Mouse (Mus musculus) megakaryocyte, embryonic 14.5 days (primary cell): Measurements from ENCODE around the gene Naa15. TPM values are rescaled to one million over a fixed set of nuclear protein-coding genes. Genes with fewer than 3 reads are reported as not detected.

ENCODE experiments used
- H3K27me3 ChIP-seq: replicated peaks from 2 replicates; pipeline ENCODE3; 2012; ENCODE audit warnings: inconsistent platforms
- H3K36me3 ChIP-seq: replicated peaks from 2 replicates; pipeline ENCODE3; 2012; ENCODE audit warnings: low read length, inconsistent platforms, mixed read lengths
- H3K4me1 ChIP-seq: 2 replicates; pipeline ENCODE4 v1.6.1; 2012; ENCODE audit warnings: inconsistent platforms
- H3K4me3 ChIP-seq: replicated peaks from 2 replicates; pipeline ENCODE3; 2012; ENCODE audit warnings: moderate library complexity, mild to moderate bottlenecking, inconsistent platforms
- H3K9me3 ChIP-seq: 2 replicates; pipeline ENCODE4 v1.6.1; 2012; ENCODE audit warnings: inconsistent platforms
- FLI1 ChIP-seq: IDR thresholded peaks from 2 replicates; pipeline ENCODE4 v1.6.1; 2012; ENCODE audit warnings: low read length, inconsistent platforms, mixed read lengths
- GATA1 ChIP-seq: IDR thresholded peaks from 3 replicates; pipeline ENCODE4 v1.6.1; 2012; ENCODE audit warnings: mixed read lengths, low read length, inconsistent platforms, borderline replicate concordance
- polyA plus RNA-seq: library from polyadenylated mRNA; stranded (reverse); fragments of >175 nt; gene quantifications from 2 replicates; pipeline ENCODE4 v1.2.3, GENCODE M21; 2012; ENCODE audit warnings: low replicate concordance; ENCODE audit not compliant: insufficient read depth

Gene Naa15
- 1.7 and 10.5 TPM in 2 replicates for polyA plus RNA-seq

DNA sequence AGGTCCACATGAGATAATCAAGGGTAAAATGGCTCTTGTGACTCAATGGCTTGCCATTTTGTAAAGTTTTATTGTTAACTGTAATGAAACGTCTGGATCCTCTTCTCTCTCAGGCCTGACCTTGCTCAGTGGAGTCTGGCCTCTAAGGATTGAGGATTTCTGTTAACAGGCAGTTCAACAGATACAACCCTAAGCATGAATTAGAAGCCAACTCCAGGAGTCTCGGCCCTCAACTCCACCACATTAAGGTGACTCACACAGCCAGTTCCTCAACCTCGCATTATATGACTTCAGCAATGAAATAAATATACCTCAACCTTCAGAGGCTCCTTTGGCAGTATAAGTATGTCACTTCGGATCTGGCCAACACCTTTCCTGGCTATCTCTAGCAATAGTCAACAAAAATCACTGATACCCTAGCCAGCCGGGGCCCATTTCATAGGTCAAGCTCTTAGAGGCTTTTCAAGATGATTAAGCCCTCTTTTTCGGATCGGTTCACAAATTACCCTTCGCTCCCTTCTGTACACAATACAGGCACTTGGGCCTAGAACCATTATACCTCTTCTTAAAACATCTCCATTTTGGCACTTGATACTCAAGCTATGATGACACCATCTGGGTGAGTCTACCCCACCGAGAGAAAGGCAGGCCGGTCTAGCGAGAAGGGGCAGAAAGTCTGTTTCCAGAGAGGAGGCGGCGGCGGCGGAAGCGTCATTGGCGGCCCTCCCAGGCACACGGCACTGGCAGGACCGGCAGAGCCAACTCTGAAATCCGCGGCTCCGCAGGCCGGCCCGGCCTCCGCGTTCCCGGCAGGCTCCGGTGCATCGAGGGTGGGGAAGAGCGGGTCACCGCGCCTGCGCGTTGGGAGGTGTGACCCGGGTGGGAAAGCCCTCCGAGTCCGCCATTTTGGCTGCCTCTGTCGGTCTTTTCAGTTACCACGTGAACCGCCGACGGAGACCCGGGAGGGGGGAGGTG, at the start of gene Naa15:
Naa15 (plus strand) TSS at position 51 of the 975 bp plus-strand sequence.
- TF ChIP-seq FLI1 (no peak), GATA1 (no peak)
- H3K27me3 ChIP-seq, result no peaks in the 10 kb centered on the region
- H3K36me3 ChIP-seq, result no peaks in the 10 kb centered on the region
- H3K4me1 ChIP-seq, result peaks cover 59% of the 10 kb centered on the region
- H3K4me3 ChIP-seq, result peak within 1 kb of the TSS; percentile 92
- no peaks in the 10 kb centered on the region for H3K9me3 ChIP-seq

DNA sequence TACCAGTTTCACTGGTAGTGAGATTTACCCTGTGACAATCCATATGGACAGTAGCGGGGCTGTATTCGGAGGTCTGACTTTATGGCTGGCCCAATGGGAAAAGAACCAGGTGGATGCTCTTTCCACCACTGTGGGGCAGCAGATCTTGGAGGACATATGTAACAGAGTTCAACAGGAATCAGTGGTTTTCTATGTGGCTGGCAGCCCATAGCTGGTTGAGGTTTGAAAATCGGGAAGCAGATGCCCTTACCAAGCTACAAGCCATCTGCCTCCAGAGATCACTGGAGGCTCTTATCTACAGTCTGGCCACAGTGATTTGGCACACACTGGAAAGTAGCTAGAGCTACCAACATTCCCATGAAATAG, 49.4 kb upstream of the Naa15 start:
- TF ChIP-seq FLI1 (no peak), GATA1 (no peak)
- Histone ChIP-seq H3K36me3 (no peaks in the 10 kb centered on the region), H3K4me1 (peaks cover 48% of the 10 kb centered on the region), H3K27me3 (peaks cover 16% of the 10 kb centered on the region), H3K9me3 (peaks cover 12% of the 10 kb centered on the region), H3K4me3 (peak overlapping the region; percentile 91)

DNA sequence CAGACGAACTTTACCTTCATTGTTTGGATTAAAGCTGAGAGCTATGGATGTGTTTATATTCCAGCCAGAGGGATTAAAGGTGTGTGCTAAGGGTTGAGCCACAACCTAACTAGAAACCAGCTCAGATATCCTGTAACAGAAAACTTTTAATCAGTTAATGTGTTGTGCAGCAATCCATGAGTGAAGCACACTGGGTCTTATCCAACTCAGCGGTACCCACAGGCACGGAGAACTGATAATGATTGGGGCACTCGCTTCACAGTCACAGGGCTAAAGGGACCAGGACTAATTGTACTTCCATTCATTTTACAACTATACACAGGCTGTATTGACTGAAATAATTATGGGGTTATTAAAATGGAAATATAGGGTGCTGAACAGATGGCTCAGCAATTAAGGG, 48.0 kb upstream of the Naa15 start:
- peaks cover 40% of the 10 kb centered on the region for H3K4me1 ChIP-seq

DNA sequence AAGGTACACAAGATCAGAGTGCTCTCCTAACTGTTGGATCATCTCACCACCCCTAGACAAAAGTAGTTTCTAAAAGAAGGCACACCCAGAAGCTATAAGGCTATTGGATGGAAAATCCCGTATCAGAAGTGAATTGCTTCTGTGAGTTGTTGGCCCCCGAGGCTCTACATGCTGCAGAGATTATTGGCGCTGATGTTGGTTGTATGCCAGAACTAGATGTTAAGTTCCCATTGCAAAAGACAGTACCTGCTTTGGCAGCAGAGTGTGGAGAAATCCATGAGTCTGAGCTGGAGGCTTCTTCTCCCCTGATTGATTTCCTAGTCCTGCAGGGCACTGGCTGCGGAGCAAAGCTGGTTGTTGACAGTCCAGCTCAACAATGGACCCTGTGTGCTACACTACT, 46.9 kb upstream of the Naa15 start:
- Histone ChIP-seq H3K27me3 (peaks cover 16% of the 10 kb centered on the region), H3K4me1 (peaks cover 40% of the 10 kb centered on the region), H3K4me3 (no peak overlapping the region), H3K9me3 (peaks cover 8% of the 10 kb centered on the region), H3K36me3 (no peaks in the 10 kb centered on the region)
- TF ChIP-seq FLI1, result no peak
- no peak for TF ChIP-seq GATA1

More for the DNA sequence above, 48.0 kb upstream of the Naa15 start:
- TF ChIP-seq FLI1, result no peak
- no peak for TF ChIP-seq GATA1
- Histone ChIP-seq H3K4me3 (no peak overlapping the region), H3K27me3 (peaks cover 16% of the 10 kb centered on the region), H3K9me3 (peaks cover 8% of the 10 kb centered on the region), H3K36me3 (no peaks in the 10 kb centered on the region)

DNA sequence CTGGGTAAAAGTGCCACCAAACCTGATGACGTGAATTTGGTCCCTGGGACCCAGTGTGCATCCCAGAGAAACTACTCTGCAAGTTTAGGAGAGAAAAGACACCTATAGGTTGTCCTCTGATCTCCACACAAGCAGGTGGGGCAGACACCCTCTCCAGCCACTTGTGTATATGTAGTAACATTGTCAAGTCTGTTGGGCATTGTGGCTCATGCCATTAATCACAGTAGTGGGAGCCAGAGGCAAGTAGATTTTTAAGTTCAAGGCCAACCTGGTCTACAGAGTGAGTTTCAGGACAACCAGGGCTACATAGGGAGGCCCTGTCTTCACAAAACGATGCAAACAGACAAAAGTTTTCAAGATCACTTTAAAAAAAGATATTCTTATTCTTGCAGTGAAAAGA, 43.1 kb upstream of the Naa15 start:
- Histone ChIP-seq H3K27me3 (peaks cover 9% of the 10 kb centered on the region), H3K4me3 (no peak overlapping the region), H3K4me1 (peaks cover 30% of the 10 kb centered on the region), H3K9me3 (no peaks in the 10 kb centered on the region; the same call in 1 of the 2 replicates), H3K36me3 (no peaks in the 10 kb centered on the region)
- no peak for TF ChIP-seq FLI1
- TF ChIP-seq GATA1, result no peak

DNA sequence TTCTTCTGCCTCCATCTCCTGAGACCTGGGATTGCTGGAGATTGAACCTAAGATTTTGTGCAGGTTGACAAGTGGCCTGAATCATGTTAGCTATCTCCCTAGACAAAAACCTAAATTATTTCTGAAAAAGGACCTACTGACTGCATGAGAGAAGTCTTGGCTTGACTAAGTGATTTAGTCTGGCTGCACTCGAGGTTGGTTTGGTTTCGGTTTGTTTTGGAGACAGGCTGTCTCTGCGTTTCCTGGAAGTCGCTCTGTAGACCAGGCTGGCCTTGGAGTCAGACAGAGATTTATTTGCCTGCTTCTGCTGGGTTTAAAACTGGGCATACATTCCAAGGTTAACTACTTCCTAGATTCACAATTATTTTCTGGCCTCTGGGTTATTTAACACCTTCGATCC, 42.1 kb upstream of the Naa15 start:
- Histone ChIP-seq H3K4me3 (peak overlapping the region; percentile 85), H3K36me3 (no peaks in the 10 kb centered on the region), H3K4me1 (peaks cover 31% of the 10 kb centered on the region), H3K9me3 (no peaks in the 10 kb centered on the region), H3K27me3 (peaks cover 6% of the 10 kb centered on the region)
- TF ChIP-seq FLI1, result no peak
- no peak for TF ChIP-seq GATA1

DNA sequence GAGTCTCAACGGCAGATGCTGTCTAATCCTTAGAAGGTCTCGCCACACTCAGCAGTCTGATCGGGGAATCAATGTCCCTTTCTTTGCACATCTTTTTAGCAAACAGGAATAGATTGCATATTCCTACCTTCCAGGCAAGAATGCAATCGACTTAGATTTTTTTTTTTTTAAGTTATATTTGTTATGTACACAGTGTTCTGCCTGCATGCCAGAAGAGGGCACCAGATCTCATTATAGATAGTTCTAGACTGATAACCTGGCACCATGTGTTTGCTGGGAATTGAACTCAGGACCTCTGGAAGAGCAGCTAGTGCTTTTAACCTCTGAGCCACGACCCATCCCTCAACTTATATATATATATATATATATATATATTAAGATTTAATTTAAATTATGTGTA, 41.4 kb upstream of the Naa15 start:
- no peaks in the 10 kb centered on the region for H3K36me3 ChIP-seq
- no peak for TF ChIP-seq FLI1
- no peak for TF ChIP-seq GATA1
- H3K4me1 ChIP-seq, result peaks cover 38% of the 10 kb centered on the region
- H3K9me3 ChIP-seq, result no peaks in the 10 kb centered on the region
- no peak overlapping the region for H3K4me3 ChIP-seq
- no peaks in the 10 kb centered on the region for H3K27me3 ChIP-seq

DNA sequence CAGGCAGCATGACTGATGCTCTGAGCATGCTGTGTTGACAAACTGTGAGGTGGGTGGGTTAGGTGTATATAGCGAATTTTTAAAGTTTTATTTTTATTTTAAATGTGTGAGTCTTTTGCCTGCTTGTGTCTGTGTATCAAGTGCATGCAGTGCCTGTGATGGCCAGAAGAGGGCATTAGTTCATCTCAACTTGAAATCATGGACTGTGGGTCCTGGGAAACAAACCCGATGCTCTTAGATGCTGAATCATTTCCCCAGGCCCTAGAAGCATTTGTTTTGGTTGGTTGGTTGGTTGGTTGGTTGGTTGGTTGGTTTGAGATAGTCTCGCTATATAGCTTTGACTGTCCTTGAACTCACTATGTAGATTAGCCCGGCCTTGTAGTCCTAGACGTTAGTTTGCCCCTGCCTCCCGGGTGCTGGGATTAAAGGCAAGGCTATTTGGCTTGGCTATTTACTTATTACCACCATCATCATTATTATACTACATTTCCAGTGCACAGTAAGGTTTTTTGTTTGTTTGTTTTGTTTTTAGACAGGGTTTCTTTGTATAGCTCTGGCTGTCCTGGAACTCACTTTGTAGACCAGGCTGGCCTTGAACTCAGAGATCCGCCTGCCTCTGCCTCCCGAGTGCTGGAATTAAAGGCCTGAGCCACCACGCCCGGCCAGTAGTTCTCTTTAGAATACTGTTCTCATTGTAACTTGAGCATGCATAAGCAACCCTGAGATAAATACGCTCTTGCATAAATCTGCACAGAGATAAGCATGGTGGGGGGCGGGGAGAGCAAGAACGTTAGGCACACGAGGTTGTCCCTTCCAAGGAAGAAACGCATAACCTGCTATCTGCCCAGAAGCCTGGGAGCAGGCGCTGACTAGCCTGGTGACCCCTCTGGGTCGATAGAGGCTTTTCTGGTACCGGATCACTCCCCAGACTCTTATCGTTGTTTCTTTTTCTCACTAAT, 39.4 kb upstream of the Naa15 start:
- H3K4me3 ChIP-seq, result no peak overlapping the region
- no peaks in the 10 kb centered on the region for H3K36me3 ChIP-seq
- no peak for TF ChIP-seq FLI1
- no peak for TF ChIP-seq GATA1
- no peaks in the 10 kb centered on the region for H3K9me3 ChIP-seq
- peaks cover 43% of the 10 kb centered on the region for H3K4me1 ChIP-seq
- H3K27me3 ChIP-seq, result no peaks in the 10 kb centered on the region

DNA sequence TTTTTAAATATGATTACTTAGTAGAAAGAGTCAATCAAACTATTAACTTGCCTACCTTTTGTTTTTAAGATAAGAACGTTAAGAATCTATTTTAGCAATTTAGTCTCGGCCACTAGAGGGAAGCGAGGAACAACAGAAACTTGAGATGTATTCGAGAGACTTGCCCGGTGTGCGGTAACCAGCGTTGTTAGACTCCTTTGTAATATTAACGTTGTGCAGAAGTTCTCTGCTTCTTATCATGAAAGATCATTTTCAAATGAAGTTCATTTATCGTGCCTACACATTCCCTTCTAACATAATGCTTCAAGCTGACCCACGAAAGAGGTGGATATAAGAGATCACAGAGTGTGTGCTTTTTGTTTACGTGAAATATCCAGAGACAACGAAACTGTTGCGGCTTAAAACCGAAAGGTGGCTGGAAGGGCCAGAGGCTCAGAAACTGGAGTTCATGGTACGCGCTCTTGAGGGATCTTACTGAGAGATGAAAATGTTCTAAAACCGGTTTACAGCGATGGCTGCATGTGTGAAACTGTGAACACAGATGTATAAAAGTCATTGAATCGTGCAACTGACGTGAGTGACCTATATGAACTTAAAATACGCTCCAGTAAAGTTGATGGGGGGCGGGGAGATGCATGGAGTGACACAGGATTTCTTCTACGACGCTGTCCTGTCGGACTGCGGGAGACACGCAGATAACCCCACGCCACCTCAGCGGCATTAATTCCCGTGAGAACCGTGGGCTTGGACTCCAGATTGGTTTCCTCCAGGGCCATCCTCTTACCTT, 36.9 kb upstream of the Naa15 start:
- no peaks in the 10 kb centered on the region for H3K36me3 ChIP-seq
- peak overlapping the region; percentile 87 for H3K4me3 ChIP-seq
- TF ChIP-seq GATA1 (no peak), FLI1 (no peak)

More for the DNA sequence above, 36.9 kb upstream of the Naa15 start:
- no peaks in the 10 kb centered on the region for H3K9me3 ChIP-seq
- H3K4me1 ChIP-seq, result peaks cover 30% of the 10 kb centered on the region
- no peaks in the 10 kb centered on the region for H3K27me3 ChIP-seq
